Mouse (Mus musculus) liver, postnatal 0 days (tissue): ENCODE data around the gene Zscan20.
"Not testable (repeated sequence)": the region's sequence is repeated elsewhere in the genome, so short reads cannot be mapped to it uniquely, and the experiment has no call there.

Experiments
- CTCF ChIP-seq: sonication (generic); IDR thresholded peaks from 2 replicates; pipeline ENCODE4 v1.5.1; 2016; ENCODE audit warnings: antibody characterized with exemption, low read depth
- EP300 ChIP-seq: IDR thresholded peaks from 2 replicates; pipeline ENCODE4 v1.6.1; 2016; ENCODE audit warnings: antibody characterized with exemption, low read depth, mild to moderate bottlenecking

DNA sequence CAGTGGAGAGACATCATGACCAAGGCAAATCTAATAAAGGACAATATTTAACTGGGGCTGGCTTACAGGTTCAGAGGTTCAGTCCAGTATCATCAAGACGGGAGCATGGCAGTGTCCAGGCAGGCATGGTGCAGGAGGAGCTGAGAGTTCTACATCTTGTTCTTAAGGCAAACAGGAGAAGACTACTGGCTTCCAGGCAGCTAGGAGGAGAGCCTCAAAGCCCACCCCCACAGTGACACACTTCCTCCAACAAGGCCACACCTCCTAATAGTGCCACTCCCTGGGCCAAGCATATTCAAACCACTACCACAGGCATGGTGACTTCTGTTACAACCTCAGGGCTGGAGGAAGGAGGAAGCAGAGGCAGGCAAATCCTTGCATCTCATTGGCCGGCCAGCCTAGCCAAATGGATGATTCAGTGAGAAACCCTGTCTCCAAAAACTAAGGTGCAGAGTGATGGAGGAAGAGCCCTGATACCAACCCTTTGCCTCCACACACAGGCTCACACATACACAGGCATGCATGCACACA lies 65.9 kb downstream of the Zscan20 start:
- TF ChIP-seq EP300, CTCF: not testable (repeated sequence)
